Mouse (Mus musculus) layer of hippocampus, postnatal 36 days (tissue): ENCODE measurements around the gene Pde10a. TPM values are rescaled to one million over a fixed set of nuclear protein-coding genes. Genes with fewer than 3 reads are reported as not detected.

Experiments
- DNase-seq, 2 experiments: peaks; one replicate each; pipeline ENCODE4 v3.0.0; 2022
- total RNA-seq, 2 experiments: library from RNA; stranded (reverse); gene quantifications; 2 replicates each; pipeline ENCODE4 v1.2.3; 2021

Pde10a gene
- total RNA-seq, 2 experiments from 2014 or later, result 61.6 to 68.7 TPM

DNA sequence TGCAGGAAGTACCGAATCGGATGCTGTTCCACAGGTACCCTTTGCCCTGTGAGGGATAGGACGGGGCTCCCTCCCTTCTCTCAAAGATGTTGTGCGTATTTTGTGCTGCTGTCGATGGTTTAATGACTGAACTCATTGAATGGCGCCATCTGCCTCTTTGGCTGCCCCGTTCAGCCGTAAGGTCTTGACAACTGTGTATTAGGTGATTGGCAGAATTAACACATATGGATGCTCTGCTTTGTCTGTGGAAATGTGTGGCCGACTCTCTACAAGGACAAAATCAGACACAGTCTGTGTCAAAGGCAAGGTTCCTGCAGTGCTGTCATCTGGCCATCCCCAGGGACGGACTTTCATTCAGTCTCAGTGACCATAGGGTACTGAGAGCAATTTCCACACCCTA is 372.6 kb downstream of the Pde10a start:
- DNase-seq, result no peak

DNA sequence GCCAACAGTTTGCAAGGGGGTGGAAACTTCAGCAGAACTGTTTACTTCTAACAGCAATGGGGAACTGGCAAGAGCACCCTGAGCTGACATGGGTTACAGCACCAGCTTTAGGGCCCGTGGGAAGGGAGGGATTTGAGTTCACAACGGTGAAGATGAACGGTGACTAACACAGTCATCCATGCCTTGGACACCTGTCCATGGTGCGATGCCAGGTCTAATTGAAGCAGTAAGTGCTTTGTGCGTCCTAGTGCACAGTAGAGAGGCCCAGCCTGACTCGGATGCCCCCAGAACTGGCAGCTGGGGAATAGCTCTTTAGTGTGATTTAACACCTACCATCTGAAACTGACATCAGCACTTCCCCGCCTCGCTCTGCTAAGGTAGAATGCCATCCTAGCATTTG is 373.0 kb downstream of the Pde10a start:
- no peak for DNase-seq

DNA sequence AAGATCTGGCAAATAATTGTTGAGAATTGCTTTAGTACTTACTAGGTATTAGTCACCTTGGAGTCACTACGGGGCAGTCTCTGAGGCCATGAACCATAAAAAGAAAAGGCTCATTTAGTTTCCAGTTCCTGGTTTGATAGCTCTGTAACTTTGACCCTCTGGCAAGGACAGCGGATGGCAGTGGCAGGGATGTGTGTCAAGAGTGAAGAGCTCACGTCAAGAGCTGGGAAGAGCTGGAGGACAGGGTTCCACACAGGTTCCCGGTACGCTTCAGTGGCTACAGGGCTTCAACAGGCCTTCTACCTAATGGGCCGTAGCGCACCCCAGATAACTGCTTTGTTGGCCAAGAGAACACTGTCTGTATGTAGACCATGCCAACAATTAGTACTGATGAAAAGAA is 374.0 kb downstream of the Pde10a start:
- DNase-seq, result no peak

DNA sequence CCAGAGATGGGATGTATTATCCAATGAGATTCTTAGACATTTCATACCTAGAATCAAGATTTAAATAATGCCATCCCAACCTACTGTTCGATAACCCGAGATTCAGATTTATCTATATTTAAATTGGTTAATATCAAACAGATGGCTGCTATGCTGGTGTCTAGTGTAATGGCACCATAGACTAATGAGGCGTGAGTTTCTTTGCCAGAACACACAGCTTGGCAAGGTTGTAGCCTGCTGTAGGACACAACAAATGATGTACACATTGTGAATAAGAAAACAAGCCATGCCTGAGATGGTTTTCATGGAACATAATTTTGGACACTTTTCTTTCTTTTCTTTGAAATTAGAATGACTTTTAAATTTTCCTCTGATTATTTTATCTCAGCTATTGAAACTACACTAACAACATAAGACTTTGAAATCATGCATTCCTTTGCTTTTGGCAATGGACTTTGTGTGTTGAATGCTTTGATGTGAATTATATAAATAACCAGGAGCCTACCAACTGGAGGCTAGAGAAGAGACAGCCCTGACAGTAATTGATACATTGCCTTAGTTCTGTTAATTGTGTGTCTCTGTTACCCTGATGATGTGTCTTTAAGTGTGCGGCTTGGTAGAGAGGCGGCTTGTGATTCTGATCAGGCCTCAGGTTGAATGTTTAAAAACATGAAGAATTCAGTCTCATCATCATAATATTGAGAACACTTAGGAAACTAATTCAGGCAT is 378.5 kb downstream of the Pde10a start:
- DNase-seq, result no peak

DNA sequence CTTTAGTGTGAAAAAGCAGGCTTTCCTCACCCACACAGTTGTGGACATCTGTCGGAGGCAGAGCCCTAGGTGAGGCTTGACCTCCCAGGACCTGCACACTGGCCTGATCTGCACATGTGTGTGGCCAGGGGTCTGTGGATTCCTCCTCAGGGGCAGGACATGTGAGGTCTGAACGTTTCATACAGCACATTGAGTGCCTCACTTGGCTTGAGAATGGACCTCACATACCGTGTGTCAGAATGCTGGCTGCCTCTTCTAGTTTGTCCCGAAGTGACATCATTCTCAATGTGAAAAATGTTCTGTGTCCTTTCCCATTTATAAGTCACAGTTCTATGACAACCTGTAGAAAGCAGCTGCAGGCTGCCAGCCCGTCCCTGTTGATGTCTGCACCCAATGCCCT is 385.4 kb downstream of the Pde10a start:
- no peak for DNase-seq

DNA sequence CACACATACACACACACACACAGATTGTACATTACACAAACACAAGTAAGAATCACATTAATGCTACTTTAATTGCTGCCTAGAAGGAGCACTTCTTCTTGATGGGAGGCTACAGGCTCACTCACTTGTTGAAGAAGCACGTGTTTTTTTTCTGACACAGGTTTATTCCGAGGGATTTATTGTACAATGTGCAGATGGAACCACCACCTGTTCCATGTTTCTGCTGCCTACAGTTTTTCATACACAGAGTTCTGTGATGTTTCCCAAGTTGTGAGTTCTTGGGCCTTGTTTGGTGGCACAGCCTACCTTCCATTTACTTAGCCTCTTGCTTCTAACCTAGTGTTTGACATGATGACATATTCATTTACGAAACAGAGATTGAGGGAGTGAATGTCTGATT is 387.8 kb downstream of the Pde10a start:
- no peak for DNase-seq

DNA sequence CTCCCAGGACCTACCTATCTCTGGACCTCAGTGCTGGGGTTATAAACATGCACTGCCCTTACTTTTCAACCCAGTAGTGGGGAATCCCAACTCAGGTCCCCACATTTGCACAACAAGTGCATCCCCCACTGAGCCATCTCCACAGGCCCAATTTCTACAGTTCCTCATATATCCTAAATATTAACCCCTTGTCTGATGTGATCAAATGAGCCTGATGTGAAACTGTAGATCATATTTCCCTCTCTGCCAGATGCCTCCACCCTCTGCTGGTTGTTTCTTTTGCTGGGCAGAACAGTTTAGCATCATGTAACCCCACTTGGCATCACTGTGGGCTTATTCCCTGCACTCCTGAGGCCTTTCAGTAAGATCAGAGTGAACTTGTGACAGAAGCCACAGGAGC is 390.5 kb downstream of the Pde10a start:
- no peak for DNase-seq

DNA sequence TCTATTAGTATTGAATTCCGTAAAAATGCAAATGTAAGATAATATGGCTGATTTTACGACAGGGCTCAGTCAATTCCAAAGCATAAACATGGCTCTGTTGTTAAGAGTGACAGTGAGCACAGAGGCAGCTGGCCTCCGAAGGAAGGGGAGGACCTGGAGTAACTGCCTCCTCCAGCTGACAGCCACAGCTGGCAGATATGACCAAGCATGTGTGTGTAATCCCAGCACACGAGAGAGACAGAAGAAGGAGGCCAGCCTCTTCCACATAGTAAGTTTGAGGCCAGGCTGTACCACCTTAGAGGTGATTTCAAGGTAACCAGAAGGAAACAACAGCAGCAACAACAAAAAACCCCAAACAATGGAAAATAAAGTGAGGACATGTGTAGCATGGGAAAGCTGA is 397.9 kb downstream of the Pde10a start:
- no peak for DNase-seq

DNA sequence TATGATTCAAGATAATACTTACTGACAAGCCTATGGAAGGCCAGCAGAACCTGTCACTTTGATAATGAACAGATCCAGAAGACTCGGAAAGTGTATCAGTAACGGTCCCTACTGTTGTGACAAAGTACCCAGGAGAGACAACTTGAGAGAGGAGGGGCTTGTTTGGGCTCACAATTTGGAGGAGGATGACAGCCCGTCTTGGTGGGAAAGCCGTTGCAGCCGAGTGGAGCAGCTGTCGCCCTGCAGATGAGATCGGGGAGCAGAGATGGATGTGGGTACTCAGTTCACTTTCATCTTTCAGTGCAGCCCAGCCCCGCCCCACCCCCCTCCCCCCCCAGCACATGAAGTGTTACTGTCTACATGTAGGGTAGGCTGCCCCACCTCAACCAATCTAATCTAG is 398.6 kb downstream of the Pde10a start:
- DNase-seq, result no peak

DNA sequence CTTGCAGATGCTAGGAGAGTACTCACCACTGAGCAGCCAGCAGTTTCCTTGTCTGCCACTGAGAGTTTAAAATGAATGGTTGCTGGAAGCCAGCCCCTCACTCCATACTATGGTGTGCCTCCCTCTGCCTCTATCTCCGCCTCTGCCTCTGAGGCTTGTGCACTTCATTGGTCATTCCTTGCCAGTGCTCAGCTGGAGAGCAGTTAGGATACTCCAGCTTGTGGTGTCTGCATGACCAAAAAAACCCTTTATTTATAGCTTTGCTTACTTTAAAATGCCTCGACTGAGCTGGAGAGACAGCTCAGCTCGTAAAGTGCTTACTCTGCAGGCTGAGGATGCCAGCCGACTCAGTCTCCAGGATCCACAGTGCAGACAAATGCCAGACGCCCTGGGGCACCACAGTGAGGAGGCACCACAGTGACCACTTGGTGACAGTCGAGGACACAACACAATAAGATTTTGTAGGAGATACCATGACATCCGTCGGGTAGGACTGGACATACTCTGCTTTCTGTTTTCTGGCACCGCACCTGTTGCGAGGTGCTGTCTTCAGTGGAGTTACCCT is 400.7 kb downstream of the Pde10a start:
- no peak for DNase-seq

DNA sequence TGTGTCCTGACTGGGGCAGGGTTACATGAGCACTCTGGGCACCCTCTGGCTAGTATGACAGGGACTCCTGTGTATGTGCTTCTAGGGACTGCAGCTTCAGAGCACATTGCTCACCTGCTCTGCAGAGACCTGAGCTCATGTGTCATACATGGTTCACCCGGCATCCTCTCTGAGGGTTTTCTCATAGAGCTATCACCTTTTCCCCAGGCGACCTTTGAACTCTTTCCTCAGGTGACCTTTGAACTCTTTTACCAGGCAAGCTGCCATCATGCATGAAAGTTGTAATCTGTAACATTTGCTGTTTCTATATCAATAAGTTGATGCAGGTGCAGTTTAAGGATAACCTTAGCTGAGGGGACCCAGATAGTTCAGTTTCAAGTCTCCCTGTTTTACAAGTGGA is 403.4 kb downstream of the Pde10a start:
- DNase-seq, result no peak

DNA sequence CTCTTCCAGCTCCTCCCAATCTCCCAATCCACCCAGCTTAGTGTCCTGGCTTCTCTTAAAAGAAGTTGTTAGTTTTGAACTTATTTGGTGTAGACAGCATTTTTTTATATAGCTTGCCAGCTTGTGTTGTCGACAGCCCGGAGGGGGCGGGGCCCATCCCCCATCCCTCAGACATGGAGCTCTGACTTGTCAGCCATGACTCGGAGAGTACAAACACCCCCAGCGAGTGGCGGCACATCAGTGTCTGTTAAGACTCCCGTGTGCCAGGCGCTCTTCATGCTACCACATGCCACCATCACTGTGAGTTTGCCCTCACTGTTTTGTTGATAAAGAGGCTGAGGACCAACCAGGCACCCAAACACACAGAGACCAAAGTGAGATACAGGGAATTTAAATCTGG is 404.5 kb downstream of the Pde10a start:
- DNase-seq, result no peak

DNA sequence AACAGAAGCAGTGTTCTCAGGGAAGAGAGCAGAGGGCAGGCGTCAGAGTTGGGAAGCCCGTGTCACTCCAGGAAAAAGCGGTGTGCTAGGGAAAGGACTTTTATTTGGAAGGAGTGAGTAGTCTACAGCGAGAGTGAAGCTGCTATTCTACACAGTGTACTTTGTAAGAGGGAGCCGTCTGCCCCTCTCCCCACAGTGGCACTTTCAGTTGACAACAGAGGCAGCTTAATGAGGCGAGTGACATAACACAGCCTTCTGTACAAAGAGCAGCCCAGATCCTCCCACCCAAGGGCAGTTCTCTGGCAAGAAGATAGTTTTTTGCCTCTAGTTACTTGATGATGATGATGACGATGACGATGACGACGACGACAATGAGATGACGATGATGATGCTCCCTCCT is 410.4 kb downstream of the Pde10a start:
- DNase-seq, result no peak

DNA sequence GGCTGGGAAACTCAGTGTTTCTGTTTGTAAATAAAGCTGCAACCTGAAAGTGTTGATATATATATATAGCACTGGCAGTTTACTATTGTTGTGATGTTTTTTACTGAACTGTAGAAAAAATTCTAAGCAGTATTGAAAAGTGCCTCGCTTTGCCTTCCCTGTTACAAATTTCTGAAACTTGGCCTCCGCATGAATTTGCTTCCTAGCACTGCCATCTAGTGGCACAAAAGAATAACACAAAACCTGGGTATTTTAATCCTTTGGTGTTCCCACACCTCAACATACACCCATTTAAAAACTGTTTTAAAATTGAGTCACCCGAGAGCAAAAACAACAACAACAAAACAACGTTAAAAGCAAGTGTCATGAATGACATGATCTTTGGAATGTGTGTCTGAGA is 411.4 kb downstream of the Pde10a start:
- DNase-seq, result peak in 1 of 2 experiments; percentile 37

DNA sequence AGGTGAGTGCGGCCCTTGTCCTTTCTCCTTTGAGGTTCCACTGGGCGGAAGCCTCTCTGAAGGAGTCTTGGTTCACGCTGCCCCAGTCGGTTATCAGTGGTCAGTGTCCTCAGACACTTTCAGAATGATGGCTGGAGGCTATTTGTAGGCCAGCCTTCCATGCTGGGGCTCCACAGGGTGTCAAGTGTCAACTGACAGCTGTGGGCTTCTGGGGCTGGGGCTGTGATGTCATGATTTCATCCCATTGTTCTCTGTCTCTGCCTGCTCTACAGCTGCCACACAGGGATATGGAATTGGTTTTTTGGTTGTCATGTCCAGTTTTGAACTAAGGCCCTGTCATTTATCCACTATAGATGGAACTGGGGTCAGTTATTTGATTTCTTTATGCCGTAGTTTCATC is 426.4 kb downstream of the Pde10a start:
- no peak for DNase-seq

DNA sequence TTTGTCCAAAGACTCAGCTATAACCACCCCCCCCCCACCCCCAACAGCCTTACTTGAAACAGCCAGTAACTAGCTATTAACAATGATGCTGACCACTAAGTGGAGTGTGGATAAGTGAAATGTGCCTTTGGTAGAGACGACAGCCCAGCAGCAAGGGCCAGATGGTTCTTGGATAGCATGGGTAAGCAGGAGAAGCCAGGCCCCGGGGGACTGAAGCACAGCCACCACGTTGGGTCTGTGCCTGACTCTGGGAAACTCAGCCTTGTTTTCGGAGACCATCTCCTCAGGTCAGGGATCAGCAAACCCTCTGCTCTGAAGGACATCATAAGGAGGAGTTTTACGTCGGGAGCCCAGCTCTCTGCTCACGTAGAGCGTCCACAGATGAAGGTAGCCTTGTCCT is 427.8 kb downstream of the Pde10a start:
- DNase-seq, result no peak

DNA sequence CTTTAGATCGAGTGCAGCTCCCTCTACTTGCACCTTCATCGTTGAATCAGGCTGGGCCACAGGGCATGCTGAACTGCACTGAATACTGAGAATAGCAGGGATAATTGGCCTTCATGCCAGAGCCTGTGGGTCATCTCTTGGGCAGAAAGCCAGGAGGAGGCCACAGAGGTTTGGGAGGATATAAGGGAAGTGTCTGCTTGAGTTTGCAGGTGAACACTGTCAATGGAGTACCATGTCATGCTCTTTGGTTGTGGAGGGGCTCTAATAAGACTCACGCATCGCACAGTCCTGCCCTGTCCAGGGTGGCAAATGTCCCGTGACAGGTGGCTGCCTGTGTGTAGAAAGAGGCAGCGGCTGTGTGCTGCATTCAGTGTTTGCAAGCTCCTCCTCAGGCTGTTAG is 433.0 kb downstream of the Pde10a start:
- no peak for DNase-seq

DNA sequence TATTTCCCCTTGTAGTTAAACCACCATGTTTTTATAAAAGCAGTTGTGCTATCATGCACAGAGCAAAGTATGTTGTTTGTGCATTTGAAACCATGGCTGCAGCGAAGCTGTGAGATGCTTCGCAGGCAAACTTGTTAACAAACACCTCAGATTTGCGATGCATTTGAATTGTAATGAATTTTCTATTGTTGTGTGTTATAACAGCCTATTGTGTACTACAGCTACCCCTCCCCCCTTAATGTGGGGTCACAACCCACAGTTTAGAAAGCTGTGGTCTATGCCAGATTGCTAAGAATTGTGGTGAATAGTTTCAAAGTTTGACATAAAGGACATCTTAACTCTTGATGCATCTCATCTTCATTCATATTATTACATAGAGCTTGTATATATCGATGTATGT is 435.2 kb downstream of the Pde10a start:
- no peak for DNase-seq

DNA sequence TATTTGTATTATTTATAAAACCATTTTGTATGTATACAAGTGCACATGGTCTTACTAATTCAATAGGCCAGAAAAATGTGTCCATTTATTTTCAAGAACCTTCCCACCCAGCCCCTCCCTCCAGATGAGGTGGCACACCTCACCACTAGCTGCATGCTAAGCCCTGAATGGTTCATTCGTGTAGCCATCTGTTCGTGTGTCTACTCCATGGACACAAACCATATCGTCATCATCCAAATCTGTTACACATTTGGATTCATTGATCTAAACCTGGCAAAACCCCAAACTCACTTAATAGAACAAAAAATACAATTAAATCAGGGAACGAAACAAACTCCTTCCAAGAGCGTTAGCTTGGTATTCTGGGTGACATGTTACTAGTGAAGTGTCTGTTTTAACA is 435.9 kb downstream of the Pde10a start:
- no peak for DNase-seq

DNA sequence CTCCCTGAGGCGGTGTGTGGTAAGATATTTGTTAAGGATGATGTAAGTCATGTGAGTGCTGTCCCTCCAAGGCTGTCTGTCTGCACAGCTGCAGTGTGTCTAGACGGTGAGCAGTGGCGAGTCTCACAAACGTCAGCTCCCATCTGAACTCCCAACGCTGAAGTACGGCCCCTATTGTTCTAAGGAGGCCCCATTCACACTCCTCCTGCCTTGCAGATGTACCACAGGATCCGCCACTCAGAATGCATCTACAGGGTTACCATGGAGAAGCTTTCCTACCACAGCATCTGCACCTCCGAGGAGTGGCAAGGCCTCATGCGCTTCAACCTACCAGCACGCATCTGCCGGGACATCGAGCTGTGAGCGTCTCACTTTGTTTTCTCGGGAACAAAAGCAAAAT is 436.5 kb downstream of the Pde10a start:
- no peak for DNase-seq

DNA sequence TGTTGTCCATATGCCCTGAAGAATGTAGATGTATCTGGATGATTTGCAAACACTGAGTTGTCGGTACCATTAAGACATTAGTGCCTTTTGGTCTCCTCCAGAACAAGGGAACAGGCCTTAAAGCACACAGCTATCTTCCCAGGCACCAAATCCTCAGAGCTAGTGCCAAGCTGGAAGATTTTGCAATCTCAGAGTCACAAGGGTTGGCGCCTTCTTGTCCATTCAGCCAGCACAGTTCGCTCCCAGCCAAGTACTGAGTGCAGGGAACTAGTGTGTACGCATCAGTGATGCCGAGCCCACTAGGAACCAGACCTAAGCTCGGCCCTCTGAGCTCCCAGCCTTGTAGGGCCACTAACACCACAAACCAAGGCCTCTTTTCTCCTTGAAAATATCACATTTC is 440.0 kb downstream of the Pde10a start:
- no peak for DNase-seq

DNA sequence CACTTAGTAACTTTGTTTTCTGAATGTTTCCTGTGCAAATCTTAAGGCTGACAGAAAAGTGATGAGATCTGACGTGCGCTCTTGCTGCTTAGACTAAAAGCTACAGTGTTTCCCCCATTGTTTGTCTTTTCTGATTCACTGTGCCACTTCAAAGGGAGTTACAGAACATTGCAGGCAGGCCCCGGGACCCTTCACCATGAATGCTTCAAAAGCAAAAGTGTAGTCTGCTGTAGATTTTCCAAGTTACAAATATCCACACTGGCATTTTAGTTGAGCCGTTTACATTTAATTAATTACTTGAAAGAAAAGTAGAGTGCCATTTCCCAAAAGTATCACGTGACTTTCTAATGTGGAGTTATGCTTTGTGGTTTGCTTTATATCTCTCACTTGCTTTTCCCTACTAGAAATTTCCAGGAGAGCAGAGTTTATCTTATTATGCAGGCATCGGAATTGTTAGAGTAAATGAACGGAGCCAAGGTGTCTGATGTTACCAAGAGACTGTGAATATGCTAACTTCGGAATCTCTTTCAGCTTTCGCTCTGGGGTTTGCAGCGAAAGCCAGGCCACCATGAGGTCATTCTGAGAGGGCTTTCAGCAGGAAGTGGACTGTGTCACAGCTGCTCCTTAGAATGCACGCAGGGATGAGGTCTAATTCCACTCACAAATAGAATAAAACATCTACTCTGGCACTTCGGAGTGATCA is 447.1 kb downstream of the Pde10a start:
- DNase-seq, result no peak

DNA sequence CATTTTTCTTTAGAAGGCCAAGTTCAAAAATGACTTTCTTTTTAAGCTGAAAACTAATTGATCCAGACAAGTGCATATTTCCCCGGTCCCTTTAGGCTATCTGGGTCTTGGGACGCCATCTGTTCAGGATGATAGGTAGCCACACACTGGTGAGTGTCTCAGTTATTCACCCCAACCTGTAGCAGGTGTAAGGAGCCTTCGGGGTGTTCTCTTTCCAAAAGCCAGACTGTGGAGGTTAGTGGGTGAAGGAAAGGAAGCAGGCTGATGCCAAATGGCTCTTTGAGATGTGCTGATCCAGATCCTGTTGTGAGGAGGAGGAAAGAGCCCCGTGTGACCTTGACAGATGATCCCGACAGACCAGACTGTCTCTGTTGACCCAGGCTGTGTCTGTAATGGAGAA is 448.2 kb downstream of the Pde10a start:
- DNase-seq, result no peak

DNA sequence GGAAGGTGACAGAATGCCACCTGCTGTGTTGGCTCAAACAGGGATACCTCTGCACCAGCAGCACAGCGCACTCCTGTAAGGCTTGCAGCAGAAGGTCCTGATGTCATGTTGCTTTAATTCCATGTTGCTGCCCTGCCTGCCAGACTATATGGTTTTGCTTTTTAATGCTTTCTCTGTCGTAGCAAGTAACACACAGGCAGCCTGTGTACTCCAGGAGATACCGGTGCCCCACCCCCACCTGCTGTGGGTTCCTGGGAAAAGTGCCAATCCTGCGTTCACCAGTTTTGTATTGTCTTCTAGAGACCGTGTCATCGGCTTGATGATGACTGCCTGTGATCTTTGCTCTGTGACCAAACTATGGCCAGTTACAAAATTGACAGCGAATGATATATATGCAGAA is 449.3 kb downstream of the Pde10a start:
- DNase-seq, result no peak
